Mouse (Mus musculus): ENCODE measurements around the gene Ptcd1. TPM values are rescaled to one million over a fixed set of nuclear protein-coding genes. Genes with fewer than 3 reads are reported as not detected.
A peak's percentile ranks its signal among the peaks of the same experiment; 100 is the strongest.
"Not testable (repeated sequence)": the region's sequence is repeated elsewhere in the genome, so short reads cannot be mapped to it uniquely, and the experiment has no call there.

Gene Ptcd1
- 11.9 and 15.8 TPM in 2 replicates for polyA plus RNA-seq (2015; fragmentation: Nextera tagmentation; extraction: Ambion mirVana)

- peak within 1 kb of the TSS; percentile 87 for H3K4me2 ChIP-seq
- H3K4me3 ChIP-seq: peak within 1 kb of the TSS; percentile 91
- ATAC-seq (replicated peaks; ENCODE audit: insufficient number of reproducible peaks, insufficient read depth, low FRiP score, low read depth): peak; percentile 92
- peaks cover 30% of the 10 kb centered on the region for H3K4me1 ChIP-seq (replicated peaks)
- peak within 1 kb of the TSS; percentile 93 for H3K27ac ChIP-seq
- H3K9me3 ChIP-seq (replicated peaks): no peaks in the 10 kb centered on the region
- H3K9ac ChIP-seq: peak within 1 kb of the TSS; percentile 95
- under 1% methylated on average over 50 of the region's 51 CpGs for WGBS
- no peaks in the 10 kb centered on the region for H3K27me3 ChIP-seq
- H3K36me3 ChIP-seq: peaks cover 20% of the 10 kb centered on the region
Observed at GRCm38 (mm10) chr5:145166536-145167305, at the start of gene Ptcd1, which contains the start of gene Cpsf4. Gene Ptcd1 (minus strand): TSS chr5:145167108. Gene Cpsf4 (plus strand): TSS chr5:145167213.

- Histone ChIP-seq H3K9ac (no peak overlapping the region), H3K27me3 (no peaks in the 10 kb centered on the region), H3K4me3 (no peak overlapping the region), H3K27ac (no peak overlapping the region), H3K4me1 (replicated peaks) (no peaks in the 10 kb centered on the region), H3K4me2 (no peak overlapping the region), H3K9me3 (replicated peaks) (no peaks in the 10 kb centered on the region), H3K36me3 (peaks cover 65% of the 10 kb centered on the region)
- ATAC-seq (replicated peaks; ENCODE audit: insufficient number of reproducible peaks, insufficient read depth, low FRiP score, low read depth): no peak
- WGBS: 68% methylated on average over 4 of the region's 4 CpGs
Observed at GRCm38 (mm10) chr5:145214679-145215078, 47.8 kb upstream of the Ptcd1 start.

GRCm38 (mm10) chr5:145213505-145213904 is 46.6 kb upstream of the Ptcd1 start:
- no peaks in the 10 kb centered on the region for H3K9me3 ChIP-seq (replicated peaks)
- H3K4me2 ChIP-seq: no peak overlapping the region
- no peaks in the 10 kb centered on the region for H3K4me1 ChIP-seq (replicated peaks)
- no peak for ATAC-seq (replicated peaks; ENCODE audit: insufficient number of reproducible peaks, insufficient read depth, low FRiP score, low read depth)
- WGBS: 90% methylated on average over 3 of the region's 3 CpGs
- H3K27ac ChIP-seq: no peak overlapping the region
- no peaks in the 10 kb centered on the region for H3K27me3 ChIP-seq
- peaks cover 61% of the 10 kb centered on the region for H3K36me3 ChIP-seq
- no peak overlapping the region for H3K4me3 ChIP-seq
- no peak overlapping the region for H3K9ac ChIP-seq

GRCm38 (mm10) chr5:145212216-145212615 is 45.3 kb upstream of the Ptcd1 start:
- Histone ChIP-seq H3K9me3 (replicated peaks) (no peaks in the 10 kb centered on the region), H3K36me3 (peaks cover 61% of the 10 kb centered on the region), H3K4me1 (replicated peaks) (no peaks in the 10 kb centered on the region), H3K4me3 (no peak overlapping the region), H3K9ac (no peak overlapping the region), H3K27ac (no peak overlapping the region), H3K27me3 (no peaks in the 10 kb centered on the region), H3K4me2 (no peak overlapping the region)
- 85% methylated on average over 4 of the region's 4 CpGs for WGBS
- no peak for ATAC-seq (replicated peaks; ENCODE audit: insufficient number of reproducible peaks, insufficient read depth, low FRiP score, low read depth)

- H3K27me3 ChIP-seq: no peaks in the 10 kb centered on the region
- 99% methylated on average over 4 of the region's 4 CpGs for WGBS
- ATAC-seq (replicated peaks; ENCODE audit: insufficient number of reproducible peaks, insufficient read depth, low FRiP score, low read depth): no peak
- no peak overlapping the region for H3K9ac ChIP-seq
- H3K36me3 ChIP-seq: peaks cover 64% of the 10 kb centered on the region
- no peak overlapping the region for H3K4me3 ChIP-seq
- no peak overlapping the region for H3K4me2 ChIP-seq
- H3K9me3 ChIP-seq (replicated peaks): no peaks in the 10 kb centered on the region
- H3K27ac ChIP-seq: no peak overlapping the region
- no peaks in the 10 kb centered on the region for H3K4me1 ChIP-seq (replicated peaks)
Observed at GRCm38 (mm10) chr5:145211340-145211739, 44.4 kb upstream of the Ptcd1 start.

GRCm38 (mm10) chr5:145208391-145208790 is 41.5 kb upstream of the Ptcd1 start:
- not testable (repeated sequence) for H3K4me3 ChIP-seq; ATAC-seq (replicated peaks; ENCODE audit: insufficient number of reproducible peaks, insufficient read depth, low FRiP score, low read depth); H3K9me3 ChIP-seq (replicated peaks); H3K4me2 ChIP-seq; H3K27ac ChIP-seq; H3K9ac ChIP-seq; H3K27me3 ChIP-seq
- 51% methylated on average over 11 of the region's 11 CpGs for WGBS
- Histone ChIP-seq H3K4me1 (replicated peaks) (peaks cover 12% of the 10 kb centered on the region), H3K36me3 (peaks cover 52% of the 10 kb centered on the region)

GRCm38 (mm10) chr5:145207954-145208353 is 41.0 kb upstream of the Ptcd1 start:
- H3K4me1 ChIP-seq (replicated peaks): peaks cover 12% of the 10 kb centered on the region
- no peak for ATAC-seq (replicated peaks; ENCODE audit: insufficient number of reproducible peaks, insufficient read depth, low FRiP score, low read depth)
- H3K9me3 ChIP-seq (replicated peaks): no peaks in the 10 kb centered on the region
- WGBS: 84% methylated on average over 6 of the region's 6 CpGs
- H3K36me3 ChIP-seq: peaks cover 48% of the 10 kb centered on the region
- H3K9ac ChIP-seq: no peak overlapping the region
- H3K4me3 ChIP-seq: no peak overlapping the region
- no peak overlapping the region for H3K4me2 ChIP-seq
- H3K27ac ChIP-seq: no peak overlapping the region
- no peaks in the 10 kb centered on the region for H3K27me3 ChIP-seq

- H3K9me3 ChIP-seq (replicated peaks): no peaks in the 10 kb centered on the region
- H3K4me3 ChIP-seq: no peak overlapping the region
- 93% methylated on average over 6 of the region's 6 CpGs for WGBS
- no peak overlapping the region for H3K27ac ChIP-seq
- no peak for ATAC-seq (replicated peaks; ENCODE audit: insufficient number of reproducible peaks, insufficient read depth, low FRiP score, low read depth)
- H3K36me3 ChIP-seq: peaks cover 42% of the 10 kb centered on the region
- peaks cover 12% of the 10 kb centered on the region for H3K4me1 ChIP-seq (replicated peaks)
- H3K27me3 ChIP-seq: no peaks in the 10 kb centered on the region
- no peak overlapping the region for H3K4me2 ChIP-seq
- H3K9ac ChIP-seq: no peak overlapping the region
Observed at GRCm38 (mm10) chr5:145207385-145207784, 40.5 kb upstream of the Ptcd1 start.

- peak overlapping the region; percentile 75 for H3K4me3 ChIP-seq
- H3K27ac ChIP-seq: peak overlapping the region; percentile 93
- peaks cover 24% of the 10 kb centered on the region for H3K4me1 ChIP-seq (replicated peaks)
- H3K27me3 ChIP-seq: no peaks in the 10 kb centered on the region
- peaks cover 19% of the 10 kb centered on the region for H3K36me3 ChIP-seq
- WGBS: 9% methylated on average over 9 of the region's 9 CpGs
- peak overlapping the region; percentile 70 for H3K9ac ChIP-seq
- H3K9me3 ChIP-seq (replicated peaks): no peaks in the 10 kb centered on the region
- ATAC-seq (replicated peaks; ENCODE audit: insufficient number of reproducible peaks, insufficient read depth, low FRiP score, low read depth): no peak
- H3K4me2 ChIP-seq: peak overlapping the region; percentile 84
Observed at GRCm38 (mm10) chr5:145205041-145205440, 38.1 kb upstream of the Ptcd1 start.

- Histone ChIP-seq H3K36me3 (peaks cover 13% of the 10 kb centered on the region; the same call in 1 of the 2 replicates), H3K27me3 (no peaks in the 10 kb centered on the region), H3K27ac (peak within 1 kb of the TSS; percentile 93), H3K4me2 (peak within 1 kb of the TSS; percentile 84), H3K9ac (peak within 1 kb of the TSS; percentile 70), H3K4me3 (peak within 1 kb of the TSS; percentile 75), H3K9me3 (replicated peaks) (no peaks in the 10 kb centered on the region), H3K4me1 (replicated peaks) (peaks cover 24% of the 10 kb centered on the region)
- under 1% methylated on average over 22 of the region's 22 CpGs for WGBS
- ATAC-seq (replicated peaks; ENCODE audit: insufficient number of reproducible peaks, insufficient read depth, low FRiP score, low read depth): peak; percentile 96
Observed at GRCm38 (mm10) chr5:145203936-145204691, 37.2 kb upstream of the Ptcd1 start, which contains the start of gene Zkscan5. Gene Zkscan5 (plus strand): TSS chr5:145204562.

GRCm38 (mm10) chr5:145202446-145202845 is 35.5 kb upstream of the Ptcd1 start:
- peaks cover 24% of the 10 kb centered on the region for H3K4me1 ChIP-seq (replicated peaks)
- no peaks in the 10 kb centered on the region for H3K27me3 ChIP-seq
- H3K4me3 ChIP-seq: no peak overlapping the region
- ATAC-seq (replicated peaks; ENCODE audit: insufficient number of reproducible peaks, insufficient read depth, low FRiP score, low read depth): no peak
- no peaks in the 10 kb centered on the region for H3K9me3 ChIP-seq (replicated peaks)
- peaks cover 8% of the 10 kb centered on the region; the same call in 1 of the 2 replicates for H3K36me3 ChIP-seq
- 49% methylated on average over 3 of the region's 3 CpGs for WGBS
- no peak overlapping the region for H3K4me2 ChIP-seq
- no peak overlapping the region for H3K9ac ChIP-seq
- no peak overlapping the region for H3K27ac ChIP-seq
